Mouse (Mus musculus) liver, embryonic 13.5 days (tissue): ENCODE results near the gene Fbp1. TPM values are rescaled to one million over a fixed set of nuclear protein-coding genes. Genes with fewer than 3 reads are reported as not detected.
"Not testable (repeated sequence)": the region's sequence is repeated elsewhere in the genome, so short reads cannot be mapped to it uniquely, and the experiment has no call there.

Source experiments
- ATAC-seq: fragments of 200-750 bp; cut with Nextera tagmentation; 2 replicates; pipeline ENCODE4 v1.8.0; 2017; ENCODE audit warnings: low read depth, mild to moderate bottlenecking, moderate number of reproducible peaks, moderate library complexity
- DNase-seq: peaks from one replicate; pipeline ENCODE4 v3.0.0; 2022
- H3K27ac ChIP-seq: fragments of 300-500 bp; sonication (generic); 2 replicates; pipeline ENCODE4 v1.5.1; 2015; ENCODE audit warnings: moderate library complexity, mild to moderate bottlenecking, inconsistent platforms
- H3K27me3 ChIP-seq: fragments of 300-500 bp; sonication (generic); 2 replicates; pipeline ENCODE4 v1.6.1; 2015; ENCODE audit warnings: mild to moderate bottlenecking, inconsistent platforms
- H3K36me3 ChIP-seq: fragments of 300-500 bp; sonication (generic); 2 replicates; pipeline ENCODE4 v1.6.1; 2015; ENCODE audit warnings: mild to moderate bottlenecking, inconsistent platforms
- H3K4me1 ChIP-seq: fragments of 300-500 bp; sonication (generic); replicated peaks from 2 replicates; pipeline ENCODE4 v1.6.1; 2015; ENCODE audit warnings: inconsistent platforms
- H3K4me2 ChIP-seq: fragments of 300-500 bp; sonication (generic); 2 replicates; pipeline ENCODE4 v1.6.1; 2015; ENCODE audit warnings: inconsistent platforms, mild to moderate bottlenecking, moderate library complexity
- H3K4me3 ChIP-seq: fragments of 300-500 bp; sonication (generic); replicated peaks from 2 replicates; pipeline ENCODE4 v1.5.1; 2015; ENCODE audit warnings: mild to moderate bottlenecking, inconsistent platforms
- H3K9ac ChIP-seq: fragments of 300-500 bp; sonication (generic); 2 replicates; pipeline ENCODE4 v1.6.1; 2015; ENCODE audit warnings: mild to moderate bottlenecking, inconsistent platforms
- H3K9me3 ChIP-seq: fragments of 300-500 bp; sonication (generic); replicated peaks from 2 replicates; pipeline ENCODE4 v1.6.1; 2016; ENCODE audit warnings: inconsistent platforms
- WGBS: fragments of 180-500 bp; shearing (Covaris S2); methylation state at CpG from one replicate; pipeline ENCODE4 v1.1.7; 2015; ENCODE audit not compliant: insufficient replicate concordance; 5-methylcytosine and 5-hydroxymethylcytosine counted together
- polyA plus RNA-seq: library from polyadenylated mRNA; unstranded; fragments of >200 nt; fragmentation: Nextera tagmentation; extraction: Ambion mirVana; gene quantifications from 2 replicates; pipeline ENCODE4 v1.2.1, GENCODE M21; 2015

The Fbp1 gene
- polyA plus RNA-seq, result 0.42 and 0.51 TPM in 2 replicates

- WGBS, result 7% methylated on average over 29 of the region's 29 CpGs
- H3K27ac ChIP-seq, result no peak within 1 kb of the TSS
- no peak within 1 kb of the TSS for H3K9ac ChIP-seq
- no peaks in the 10 kb centered on the region for H3K36me3 ChIP-seq
- no peaks in the 10 kb centered on the region for H3K9me3 ChIP-seq
- H3K4me1 ChIP-seq, result no peaks in the 10 kb centered on the region
- H3K4me3 ChIP-seq, result peak within 1 kb of the TSS; percentile 36
- H3K27me3 ChIP-seq, result peaks cover 42% of the 10 kb centered on the region
- DNase-seq (no peak), ATAC-seq (0 out of 2 replicates have a peak, but pooled peaks have one; percentile 10)
- H3K4me2 ChIP-seq, result peak within 1 kb of the TSS; percentile 53
These were observed at the start of gene Fbp1 for GRCm38 (mm10) chr13:62887712-62888441. TSS of gene Fbp1 (minus strand) at chr13:62888282.

GRCm38 (mm10) chr13:62932452-62932851, 44.4 kb upstream of the Fbp1 start:
- H3K27ac ChIP-seq, result no peak overlapping the region
- no peaks in the 10 kb centered on the region for H3K36me3 ChIP-seq
- ATAC-seq (no peak), DNase-seq (no peak)
- no peak overlapping the region for H3K9ac ChIP-seq
- H3K4me3 ChIP-seq, result no peak overlapping the region
- H3K27me3 ChIP-seq, result peaks cover 13% of the 10 kb centered on the region; the same call in 1 of the 2 replicates
- no peaks in the 10 kb centered on the region for H3K9me3 ChIP-seq
- 72% methylated on average over 4 of the region's 4 CpGs for WGBS
- H3K4me1 ChIP-seq, result no peaks in the 10 kb centered on the region; the same call in 1 of the 2 replicates
- H3K4me2 ChIP-seq, result no peak overlapping the region

- H3K4me1 ChIP-seq, result no peaks in the 10 kb centered on the region
- H3K4me3 ChIP-seq, result no peak overlapping the region
- H3K27ac ChIP-seq, result no peak overlapping the region
- H3K27me3 ChIP-seq, result no peaks in the 10 kb centered on the region
- H3K9ac ChIP-seq, result no peak overlapping the region
- H3K9me3 ChIP-seq, result no peaks in the 10 kb centered on the region
- DNase-seq (no peak), ATAC-seq (no peak)
- WGBS, result 75% methylated on average over 9 of the region's 9 CpGs
- H3K4me2 ChIP-seq, result no peak overlapping the region
- no peaks in the 10 kb centered on the region for H3K36me3 ChIP-seq
These were observed 41.8 kb upstream of the Fbp1 start for GRCm38 (mm10) chr13:62929766-62930389.

GRCm38 (mm10) chr13:62929144-62929543, 41.1 kb upstream of the Fbp1 start:
- DNase-seq, H3K9me3 ChIP-seq, H3K27ac ChIP-seq, H3K9ac ChIP-seq, H3K4me1 ChIP-seq, ATAC-seq, H3K4me2 ChIP-seq, H3K36me3 ChIP-seq, H3K27me3 ChIP-seq, H3K4me3 ChIP-seq: not testable (repeated sequence)
- WGBS, result 80% methylated on average over 3 of the region's 3 CpGs

GRCm38 (mm10) chr13:62927470-62927869, 39.4 kb upstream of the Fbp1 start:
- no peaks in the 10 kb centered on the region for H3K27me3 ChIP-seq
- H3K9ac ChIP-seq, result no peak overlapping the region
- H3K4me2 ChIP-seq, result no peak overlapping the region
- H3K9me3 ChIP-seq, result no peaks in the 10 kb centered on the region
- no peaks in the 10 kb centered on the region for H3K36me3 ChIP-seq
- DNase-seq, result no peak
- no peaks in the 10 kb centered on the region for H3K4me1 ChIP-seq
- 66% methylated on average over 1 of the region's 1 CpGs for WGBS
- no peak for ATAC-seq
- H3K27ac ChIP-seq, result no peak overlapping the region
- H3K4me3 ChIP-seq, result no peak overlapping the region

GRCm38 (mm10) chr13:62926479-62926878, 38.4 kb upstream of the Fbp1 start:
- ATAC-seq, result no peak
- Histone ChIP-seq H3K27ac (no peak overlapping the region), H3K9me3 (no peaks in the 10 kb centered on the region), H3K4me2 (no peak overlapping the region), H3K9ac (no peak overlapping the region), H3K36me3 (no peaks in the 10 kb centered on the region), H3K27me3 (no peaks in the 10 kb centered on the region), H3K4me3 (no peak overlapping the region), H3K4me1 (no peaks in the 10 kb centered on the region)
- peak; percentile 14 for DNase-seq
- 70% methylated on average over 1 of the region's 1 CpGs for WGBS

GRCm38 (mm10) chr13:62923182-62923581, 35.1 kb upstream of the Fbp1 start:
- DNase-seq (no peak), ATAC-seq (no peak)
- H3K4me2 ChIP-seq, result no peak overlapping the region
- H3K9me3 ChIP-seq, result no peaks in the 10 kb centered on the region
- WGBS, result 76% methylated on average over 8 of the region's 8 CpGs
- H3K4me3 ChIP-seq, result no peak overlapping the region
- H3K27ac ChIP-seq, result no peak overlapping the region
- H3K4me1 ChIP-seq, result no peaks in the 10 kb centered on the region
- H3K9ac ChIP-seq, result no peak overlapping the region
- no peaks in the 10 kb centered on the region for H3K36me3 ChIP-seq
- no peaks in the 10 kb centered on the region for H3K27me3 ChIP-seq

GRCm38 (mm10) chr13:62922645-62923044, 34.6 kb upstream of the Fbp1 start:
- H3K4me3 ChIP-seq, result no peak overlapping the region
- no peak for ATAC-seq
- H3K27me3 ChIP-seq, result no peaks in the 10 kb centered on the region
- H3K9ac ChIP-seq, result no peak overlapping the region
- H3K9me3 ChIP-seq, result no peaks in the 10 kb centered on the region
- H3K36me3 ChIP-seq, result no peaks in the 10 kb centered on the region
- H3K4me2 ChIP-seq, result no peak overlapping the region
- no peaks in the 10 kb centered on the region for H3K4me1 ChIP-seq
- H3K27ac ChIP-seq, result no peak overlapping the region
- 59% methylated on average over 3 of the region's 3 CpGs for WGBS
- no peak for DNase-seq

GRCm38 (mm10) chr13:62919647-62920341, 31.7 kb upstream of the Fbp1 start:
- 32% methylated on average over 11 of the region's 11 CpGs for WGBS
- Histone ChIP-seq H3K4me3 (no peak overlapping the region), H3K9me3 (no peaks in the 10 kb centered on the region), H3K9ac (no peak overlapping the region), H3K27me3 (no peaks in the 10 kb centered on the region), H3K27ac (no peak overlapping the region), H3K36me3 (no peaks in the 10 kb centered on the region), H3K4me1 (no peaks in the 10 kb centered on the region), H3K4me2 (no peak overlapping the region)
- ATAC-seq, result no peak
- peak; percentile 50 for DNase-seq

GRCm38 (mm10) chr13:62917416-62918110, 29.5 kb upstream of the Fbp1 start:
- H3K36me3 ChIP-seq, result no peaks in the 10 kb centered on the region
- no peak overlapping the region for H3K4me3 ChIP-seq
- 37% methylated on average over 1 of the region's 1 CpGs for WGBS
- no peaks in the 10 kb centered on the region for H3K27me3 ChIP-seq
- DNase-seq, result no peak
- no peaks in the 10 kb centered on the region for H3K9me3 ChIP-seq
- no peak overlapping the region for H3K9ac ChIP-seq
- no peak overlapping the region for H3K4me2 ChIP-seq
- H3K4me1 ChIP-seq, result peaks cover 8% of the 10 kb centered on the region; the same call in 1 of the 2 replicates
- no peak for ATAC-seq
- H3K27ac ChIP-seq, result no peak overlapping the region

- no peak overlapping the region for H3K4me2 ChIP-seq
- DNase-seq (no peak), ATAC-seq (no peak)
- 55% methylated on average over 4 of the region's 4 CpGs for WGBS
- no peak overlapping the region for H3K4me3 ChIP-seq
- H3K4me1 ChIP-seq, result peaks cover 17% of the 10 kb centered on the region
- no peak overlapping the region for H3K27ac ChIP-seq
- no peaks in the 10 kb centered on the region for H3K36me3 ChIP-seq
- H3K9ac ChIP-seq, result no peak overlapping the region
- no peaks in the 10 kb centered on the region for H3K27me3 ChIP-seq
- H3K9me3 ChIP-seq, result no peaks in the 10 kb centered on the region
These were observed 28.6 kb upstream of the Fbp1 start for GRCm38 (mm10) chr13:62916675-62917074.
